Mouse (Mus musculus): ENCODE measurements at regions not wholly inside any gene's neighbourhood (a gene's known extent, or its start where the extent isn't known, plus 50 kb on each side); places are given as distances from the start of the nearest gene placed in this dataset.
"Not testable (repeated sequence)": the region's sequence is repeated elsewhere in the genome, so short reads cannot be mapped to it uniquely, and the experiment has no call there.

- not testable (repeated sequence) for H3K4me1 ChIP-seq (ENCODE audit: control insufficient read depth, insufficient read depth, low read length); H3K36me3 ChIP-seq (ENCODE audit: control insufficient read depth, insufficient read depth, low read length); H3K27me3 ChIP-seq (ENCODE audit: control insufficient read depth, insufficient read depth, low read length); H3K27ac ChIP-seq (replicated peaks; ENCODE audit: low read depth, low read length); H3K4me2 ChIP-seq (ENCODE audit: low read length); ATAC-seq (ENCODE audit: low FRiP score, low TSS enrichment); H3K9me3 ChIP-seq (ENCODE audit: control insufficient read depth, low read length); DNase-seq; H3K4me3 ChIP-seq (replicated peaks; ENCODE audit: low read depth, low read length); H3K9ac ChIP-seq (replicated peaks; ENCODE audit: low read length)
- WGBS: 84% methylated on average over 5 of the region's 5 CpGs
Observed at GRCm38 (mm10) chr10:95736743-95737142, 63.5 kb upstream of the Anapc15-ps start.

DNA sequence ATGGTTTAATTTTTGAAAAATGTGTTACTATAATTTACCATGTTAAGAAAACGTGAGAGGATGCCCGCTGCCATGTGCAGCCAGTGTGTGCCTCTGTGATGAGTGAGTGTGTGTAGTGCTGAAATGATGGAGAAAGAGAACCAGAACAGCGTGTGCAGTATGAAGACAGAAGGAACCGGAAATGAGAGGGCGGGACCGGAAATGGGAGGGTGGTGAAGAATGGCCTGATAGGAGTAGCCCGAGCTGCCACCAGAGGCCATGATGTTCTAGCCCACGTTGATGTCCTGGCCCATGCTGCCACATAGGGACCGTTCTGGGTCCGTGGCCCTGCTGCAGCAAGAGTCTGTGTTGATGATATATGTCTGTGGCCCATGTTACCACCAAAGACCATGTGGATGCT is 57.8 kb upstream of the Anapc15-ps start:
- H3K4me1 ChIP-seq (ENCODE audit: control insufficient read depth, insufficient read depth, low read length): 0 out of 2 replicates have a peak, but pooled peaks cover 6% of the 10 kb centered on the region
- WGBS: 95% methylated on average over 10 of the region's 10 CpGs
- no peak for DNase-seq
- no peak overlapping the region for H3K9ac ChIP-seq (replicated peaks; ENCODE audit: low read length)
- no peaks in the 10 kb centered on the region for H3K27me3 ChIP-seq (ENCODE audit: control insufficient read depth, insufficient read depth, low read length)
- H3K9me3 ChIP-seq (ENCODE audit: control insufficient read depth, low read length): no peaks in the 10 kb centered on the region
- H3K27ac ChIP-seq (replicated peaks; ENCODE audit: low read depth, low read length): no peak overlapping the region
- no peak for ATAC-seq (ENCODE audit: low FRiP score, low TSS enrichment)
- H3K4me3 ChIP-seq (replicated peaks; ENCODE audit: low read depth, low read length): no peak overlapping the region
- H3K4me2 ChIP-seq (ENCODE audit: low read length): no peak overlapping the region
- H3K36me3 ChIP-seq (ENCODE audit: control insufficient read depth, insufficient read depth, low read length): no peaks in the 10 kb centered on the region

GRCm38 (mm10) chr10:95729890-95730289 is 56.6 kb upstream of the Anapc15-ps start:
- ATAC-seq (ENCODE audit: low FRiP score, low TSS enrichment): no peak
- H3K4me2 ChIP-seq (ENCODE audit: low read length): no peak overlapping the region
- peak; percentile 35 for DNase-seq
- H3K27ac ChIP-seq (replicated peaks; ENCODE audit: low read depth, low read length): no peak overlapping the region
- H3K4me3 ChIP-seq (replicated peaks; ENCODE audit: low read depth, low read length): no peak overlapping the region
- H3K27me3 ChIP-seq (ENCODE audit: control insufficient read depth, insufficient read depth, low read length): no peaks in the 10 kb centered on the region
- 0 out of 2 replicates have a peak, but pooled peaks cover 6% of the 10 kb centered on the region for H3K4me1 ChIP-seq (ENCODE audit: control insufficient read depth, insufficient read depth, low read length)
- WGBS: 37% methylated on average over 9 of the region's 9 CpGs
- no peaks in the 10 kb centered on the region for H3K36me3 ChIP-seq (ENCODE audit: control insufficient read depth, insufficient read depth, low read length)
- no peak overlapping the region for H3K9ac ChIP-seq (replicated peaks; ENCODE audit: low read length)
- H3K9me3 ChIP-seq (ENCODE audit: control insufficient read depth, low read length): no peaks in the 10 kb centered on the region

DNA sequence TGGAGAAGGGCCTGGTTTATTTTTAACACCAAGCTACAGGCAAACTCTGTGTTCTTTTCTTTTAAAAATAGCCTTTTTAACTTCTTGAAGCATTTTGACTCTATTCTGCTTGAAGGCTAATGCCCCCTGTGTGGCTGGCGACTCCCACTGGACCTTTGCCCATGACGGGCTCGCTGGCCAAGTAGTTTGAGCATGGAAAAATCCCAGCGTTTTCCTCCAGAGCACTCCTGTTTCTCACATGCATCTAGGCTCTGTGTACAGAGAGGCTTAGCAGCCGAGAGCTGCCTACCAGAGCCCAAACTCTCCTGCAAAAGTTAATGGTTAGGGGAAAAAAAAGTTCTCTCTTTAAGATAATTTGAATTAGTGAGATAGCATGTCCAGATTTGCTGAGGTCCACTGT is 52.7 kb upstream of the Anapc15-ps start:
- DNase-seq (peak; percentile 35), ATAC-seq (ENCODE audit: low FRiP score, low TSS enrichment) (no peak)
- Histone ChIP-seq H3K4me2 (ENCODE audit: low read length) (no peak overlapping the region), H3K36me3 (ENCODE audit: control insufficient read depth, insufficient read depth, low read length) (no peaks in the 10 kb centered on the region), H3K9me3 (ENCODE audit: control insufficient read depth, low read length) (no peaks in the 10 kb centered on the region), H3K27ac (replicated peaks; ENCODE audit: low read depth, low read length) (no peak overlapping the region), H3K9ac (replicated peaks; ENCODE audit: low read length) (no peak overlapping the region), H3K4me3 (replicated peaks; ENCODE audit: low read depth, low read length) (no peak overlapping the region), H3K4me1 (ENCODE audit: control insufficient read depth, insufficient read depth, low read length) (0 out of 2 replicates have a peak, but pooled peaks cover 6% of the 10 kb centered on the region), H3K27me3 (ENCODE audit: control insufficient read depth, insufficient read depth, low read length) (no peaks in the 10 kb centered on the region)
- 57% methylated on average over 5 of the region's 5 CpGs for WGBS

- no peaks in the 10 kb centered on the region for H3K9me3 ChIP-seq (ENCODE audit: control insufficient read depth, low read length)
- H3K4me1 ChIP-seq (ENCODE audit: control insufficient read depth, insufficient read depth, low read length): 0 out of 2 replicates have a peak, but pooled peaks cover 6% of the 10 kb centered on the region
- WGBS: 79% methylated on average over 5 of the region's 5 CpGs
- DNase-seq (no peak), ATAC-seq (ENCODE audit: low FRiP score, low TSS enrichment) (no peak)
- no peak overlapping the region for H3K9ac ChIP-seq (replicated peaks; ENCODE audit: low read length)
- H3K4me3 ChIP-seq (replicated peaks; ENCODE audit: low read depth, low read length): no peak overlapping the region
- H3K36me3 ChIP-seq (ENCODE audit: control insufficient read depth, insufficient read depth, low read length): no peaks in the 10 kb centered on the region
- no peak overlapping the region for H3K27ac ChIP-seq (replicated peaks; ENCODE audit: low read depth, low read length)
- no peaks in the 10 kb centered on the region for H3K27me3 ChIP-seq (ENCODE audit: control insufficient read depth, insufficient read depth, low read length)
- H3K4me2 ChIP-seq (ENCODE audit: low read length): no peak overlapping the region
Observed at GRCm38 (mm10) chr10:95725349-95725748, 52.1 kb upstream of the Anapc15-ps start.
